Mouse (Mus musculus) embryonic facial prominence, embryonic 14.5 days (tissue): ENCODE measurements around the gene Gm13275. TPM values are rescaled to one million over a fixed set of nuclear protein-coding genes. Genes with fewer than 3 reads are reported as not detected.

Experiments
- polyA plus RNA-seq: library from polyadenylated mRNA; unstranded; fragments of >200 nt; fragmentation: Nextera tagmentation; extraction: Ambion mirVana; gene quantifications from 2 replicates; pipeline ENCODE4 v1.2.1, GENCODE M21; 2014

Gm13275 gene
- polyA plus RNA-seq, 1 experiment from 2014 or later: not detected

Other genes with a start within 250 kb of the Gm13275 start
- not detected in 2 replicates for gene Ifna15, start 236.2 kb upstream of the Gm13275 start, polyA plus RNA-seq
- gene Ifna14, start 222.7 kb upstream of the Gm13275 start, polyA plus RNA-seq: not detected in 2 replicates
- not detected in 2 replicates for gene Ifna9, start 202.1 kb upstream of the Gm13275 start, polyA plus RNA-seq
- not detected in 2 replicates for gene Ifna12, start 191.1 kb upstream of the Gm13275 start, polyA plus RNA-seq
- not detected in 2 replicates for gene C87499, start 160.1 kb upstream of the Gm13275 start, polyA plus RNA-seq
- not detected in 2 replicates for gene Ifna13, start 150.0 kb upstream of the Gm13275 start, polyA plus RNA-seq
- gene Ifna16, start 117.6 kb upstream of the Gm13275 start, polyA plus RNA-seq: not detected in 2 replicates
- not detected in 2 replicates for gene Ifna2, start 110.6 kb upstream of the Gm13275 start, polyA plus RNA-seq
- not detected in 2 replicates for gene Ifnab, start 103.1 kb upstream of the Gm13275 start, polyA plus RNA-seq
- 1.2 and 2.0 TPM in 2 replicates for gene Gm26566, start 72.7 kb upstream of the Gm13275 start, polyA plus RNA-seq
- 126 and 129 TPM in 2 replicates for gene Klhl9, start 72.0 kb upstream of the Gm13275 start, polyA plus RNA-seq
- gene Gm13271, start 39.6 kb upstream of the Gm13275 start, polyA plus RNA-seq: not detected in 2 replicates
- 0.17 and 0.28 TPM in 2 replicates for gene Gm13283, start 34.4 kb upstream of the Gm13275 start, polyA plus RNA-seq
- gene Gm13290, start 20.7 kb upstream of the Gm13275 start, polyA plus RNA-seq: 0.48 TPM in 1 of 2 replicates, not detected in the other
- not detected in 2 replicates for gene Gm13289, start 17.6 kb upstream of the Gm13275 start, polyA plus RNA-seq
- not detected in 2 replicates for gene Gm13272, start 14.6 kb upstream of the Gm13275 start, polyA plus RNA-seq
- 0.16 and 0.31 TPM in 2 replicates for gene Ifnz, start 12.4 kb upstream of the Gm13275 start, polyA plus RNA-seq
- gene Gm13276, start 8.8 kb upstream of the Gm13275 start, polyA plus RNA-seq: not detected in 2 replicates
- gene Gm13277, start 5.9 kb upstream of the Gm13275 start, polyA plus RNA-seq: not detected in 2 replicates
- gene Gm13278, start 2.9 kb upstream of the Gm13275 start, polyA plus RNA-seq: not detected in 2 replicates
- gene Gm13279, start 2.9 kb downstream of the Gm13275 start, polyA plus RNA-seq: not detected in 2 replicates
- gene Gm13285, start 5.2 kb downstream of the Gm13275 start, polyA plus RNA-seq: 0.67 and 0.74 TPM in 2 replicates
- 0.54 TPM in 1 of 2 replicates, not detected in the other for gene Gm13287, start 8.8 kb downstream of the Gm13275 start, polyA plus RNA-seq
- 0.21 TPM in 1 of 2 replicates, not detected in the other for gene Gm13288, start 11.0 kb downstream of the Gm13275 start, polyA plus RNA-seq
- gene Ifna7, start 21.7 kb downstream of the Gm13275 start, polyA plus RNA-seq: not detected in 2 replicates
- gene Ifna11, start 25.5 kb downstream of the Gm13275 start, polyA plus RNA-seq: not detected in 2 replicates
- gene Ifna6, start 32.9 kb downstream of the Gm13275 start, polyA plus RNA-seq: not detected in 2 replicates
- not detected in 2 replicates for gene Ifna5, start 41.0 kb downstream of the Gm13275 start, polyA plus RNA-seq
- gene Ifna4, start 47.4 kb downstream of the Gm13275 start, polyA plus RNA-seq: not detected in 2 replicates
- not detected in 2 replicates for gene Ifna1, start 55.6 kb downstream of the Gm13275 start, polyA plus RNA-seq
- not detected in 2 replicates for gene Ifne, start 85.7 kb downstream of the Gm13275 start, polyA plus RNA-seq